Mouse (Mus musculus): ENCODE measurements around the gene Aox2.
A peak's percentile ranks its signal among the peaks of the same experiment; 100 is the strongest.
"Not testable (repeated sequence)": the region's sequence is repeated elsewhere in the genome, so short reads cannot be mapped to it uniquely, and the experiment has no call there.

Aox2 gene

GRCm38 (mm10) chr1:58353238-58353893 is 75.2 kb downstream of the Aox2 start:
- DNase-seq, result no peak

GRCm38 (mm10) chr1:58358958-58359901 is 81.1 kb downstream of the Aox2 start:
- peak; percentile 15 to 20 for DNase-seq

GRCm38 (mm10) chr1:58362296-58362695 is 84.2 kb downstream of the Aox2 start:
- DNase-seq, result no peak

- no peak for DNase-seq
Measured at GRCm38 (mm10) chr1:58364551-58364950, 86.4 kb downstream of the Aox2 start.

- no peak for DNase-seq
Measured at GRCm38 (mm10) chr1:58365829-58366228, 87.7 kb downstream of the Aox2 start.

GRCm38 (mm10) chr1:58366737-58367471 is 88.8 kb downstream of the Aox2 start:
- DNase-seq, result no peak

GRCm38 (mm10) chr1:58369716-58370115 is 91.6 kb downstream of the Aox2 start:
- no peak for DNase-seq

- not testable (repeated sequence) for DNase-seq
Measured at GRCm38 (mm10) chr1:58374266-58374665, 96.1 kb downstream of the Aox2 start.

GRCm38 (mm10) chr1:58375574-58376147 is 97.5 kb downstream of the Aox2 start:
- DNase-seq, result no peak

GRCm38 (mm10) chr1:58382586-58383281 is 104.6 kb downstream of the Aox2 start:
- DNase-seq, result peak in 1 of 2 experiments; percentile 7

GRCm38 (mm10) chr1:58391421-58392267 is 113.5 kb downstream of the Aox2 start:
- no peak for DNase-seq

- no peak for DNase-seq
Measured at GRCm38 (mm10) chr1:58392268-58392651, 114.1 kb downstream of the Aox2 start.

GRCm38 (mm10) chr1:58392652-58393283 is 114.6 kb downstream of the Aox2 start, which contains the start of gene Bzw1:
Gene Bzw1, plus strand, starts transcription at chr1:58392898.
- DNase-seq, result peak; percentile 93 to 94

GRCm38 (mm10) chr1:58393284-58394195 is 115.4 kb downstream of the Aox2 start:
- peak; percentile 54 to 56 for DNase-seq

GRCm38 (mm10) chr1:58395341-58395740 is 117.2 kb downstream of the Aox2 start:
- no peak for DNase-seq

GRCm38 (mm10) chr1:58396179-58396578 is 118.1 kb downstream of the Aox2 start:
- DNase-seq, result no peak

GRCm38 (mm10) chr1:58397731-58398130 is 119.6 kb downstream of the Aox2 start:
- no peak for DNase-seq

- DNase-seq, result peak in 1 of 2 experiments; percentile 45
Measured at GRCm38 (mm10) chr1:58401396-58401795, 123.3 kb downstream of the Aox2 start.

- DNase-seq, result no peak
Measured at GRCm38 (mm10) chr1:58403745-58404144, 125.6 kb downstream of the Aox2 start.
